Mouse (Mus musculus): Measurements from ENCODE around the gene Hoxc10.

The Hoxc10 gene

DNA sequence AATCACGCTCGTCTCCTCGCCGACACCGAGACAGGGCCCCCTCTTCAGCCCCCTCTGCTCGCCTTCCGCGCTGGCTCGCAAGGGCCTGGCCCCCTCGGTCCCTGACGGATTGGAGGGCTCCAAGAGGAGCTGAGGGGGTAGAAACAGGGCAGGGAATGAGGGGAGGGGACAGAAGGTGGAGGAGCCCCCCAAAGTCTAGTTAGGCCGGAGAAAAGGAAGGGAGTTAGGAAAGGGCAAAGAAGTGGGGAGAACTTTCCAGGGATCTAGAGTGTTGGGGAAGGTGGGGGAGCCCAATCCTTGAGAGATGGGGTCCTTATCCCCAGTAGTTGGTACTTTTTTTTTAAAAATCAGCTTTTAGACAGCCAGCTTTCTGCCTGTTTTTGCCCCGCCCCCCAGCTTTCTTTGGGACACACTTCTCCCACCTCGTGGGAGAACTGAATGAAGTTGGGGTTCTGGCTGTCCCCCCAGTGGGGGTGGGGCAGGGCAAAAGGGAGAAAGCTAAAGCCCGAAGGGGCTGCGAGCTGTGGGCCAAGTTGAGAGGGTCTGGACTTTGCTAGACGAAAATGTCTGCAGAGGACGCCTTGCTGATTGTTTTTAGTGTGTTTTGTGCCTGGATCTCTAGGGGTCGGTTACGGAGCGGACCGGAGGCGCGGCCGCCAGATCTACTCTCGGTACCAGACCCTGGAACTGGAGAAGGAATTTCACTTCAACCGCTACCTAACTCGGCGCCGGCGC lies 43.7 kb downstream of the Hoxc10 start:
- no peak for DNase-seq (ENCODE audit: extremely low read depth, low read depth, low spot score)

DNA sequence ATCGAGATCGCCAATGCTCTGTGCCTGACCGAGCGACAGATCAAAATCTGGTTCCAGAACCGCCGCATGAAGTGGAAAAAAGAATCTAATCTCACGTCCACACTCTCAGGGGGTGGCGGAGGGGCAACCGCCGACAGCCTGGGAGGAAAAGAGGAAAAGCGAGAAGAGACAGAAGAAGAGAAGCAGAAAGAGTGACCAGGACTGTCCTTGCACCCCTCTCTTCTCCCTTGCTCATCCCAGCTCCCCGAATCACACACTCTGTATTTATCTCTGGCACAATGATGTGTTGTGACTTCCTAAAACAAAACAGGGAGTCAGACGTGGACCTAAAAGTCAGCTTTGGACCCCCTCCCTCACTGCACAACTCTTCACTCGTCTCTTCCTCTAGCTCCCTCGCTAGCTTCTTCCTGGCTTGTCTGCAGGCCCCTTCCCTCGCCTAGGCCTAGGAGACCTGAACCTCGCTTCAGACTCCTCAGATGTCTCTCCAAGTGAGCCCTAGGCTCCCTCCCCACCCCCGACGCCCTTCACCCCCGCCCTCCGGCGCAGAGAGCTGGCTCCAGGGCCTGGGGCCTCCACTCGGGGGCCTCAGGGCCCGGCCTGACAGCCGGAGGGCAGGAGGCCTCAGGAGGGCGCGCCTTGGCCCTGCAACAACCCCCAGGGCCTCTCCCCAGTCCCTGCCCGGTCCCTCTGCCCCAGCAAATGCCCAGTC lies 44.4 kb downstream of the Hoxc10 start:
- DNase-seq (ENCODE audit: extremely low read depth, low read depth, low spot score) = no peak

DNA sequence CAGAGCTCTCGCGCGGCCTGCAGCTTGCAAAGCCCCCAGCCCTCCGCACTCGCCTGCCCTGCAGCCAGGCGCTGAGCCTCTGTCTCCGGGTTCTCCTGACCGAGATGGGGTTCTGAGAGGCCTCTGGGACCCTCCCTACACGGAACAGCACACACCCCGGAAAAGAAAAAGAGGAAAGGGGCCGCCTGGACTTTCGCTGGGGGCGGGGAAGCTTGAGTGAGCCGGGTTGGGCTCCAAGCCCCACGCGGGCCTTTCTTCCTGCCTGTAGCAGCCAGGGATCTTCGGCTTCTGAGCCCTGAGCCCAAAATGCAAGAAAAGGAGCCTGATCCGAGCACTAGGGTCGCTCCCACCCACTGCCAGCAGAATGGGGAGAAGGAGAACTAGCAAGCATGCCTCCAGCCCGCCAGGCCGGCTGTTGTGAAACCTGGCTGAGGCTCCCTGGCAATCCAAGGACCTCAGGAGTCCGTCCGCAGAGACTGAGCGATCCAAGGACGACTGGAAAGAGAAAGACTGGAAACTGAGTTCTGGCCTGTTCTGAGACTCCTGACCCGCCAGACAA lies 45.4 kb downstream of the Hoxc10 start:
- DNase-seq (ENCODE audit: extremely low read depth, low read depth, low spot score) = no peak

DNA sequence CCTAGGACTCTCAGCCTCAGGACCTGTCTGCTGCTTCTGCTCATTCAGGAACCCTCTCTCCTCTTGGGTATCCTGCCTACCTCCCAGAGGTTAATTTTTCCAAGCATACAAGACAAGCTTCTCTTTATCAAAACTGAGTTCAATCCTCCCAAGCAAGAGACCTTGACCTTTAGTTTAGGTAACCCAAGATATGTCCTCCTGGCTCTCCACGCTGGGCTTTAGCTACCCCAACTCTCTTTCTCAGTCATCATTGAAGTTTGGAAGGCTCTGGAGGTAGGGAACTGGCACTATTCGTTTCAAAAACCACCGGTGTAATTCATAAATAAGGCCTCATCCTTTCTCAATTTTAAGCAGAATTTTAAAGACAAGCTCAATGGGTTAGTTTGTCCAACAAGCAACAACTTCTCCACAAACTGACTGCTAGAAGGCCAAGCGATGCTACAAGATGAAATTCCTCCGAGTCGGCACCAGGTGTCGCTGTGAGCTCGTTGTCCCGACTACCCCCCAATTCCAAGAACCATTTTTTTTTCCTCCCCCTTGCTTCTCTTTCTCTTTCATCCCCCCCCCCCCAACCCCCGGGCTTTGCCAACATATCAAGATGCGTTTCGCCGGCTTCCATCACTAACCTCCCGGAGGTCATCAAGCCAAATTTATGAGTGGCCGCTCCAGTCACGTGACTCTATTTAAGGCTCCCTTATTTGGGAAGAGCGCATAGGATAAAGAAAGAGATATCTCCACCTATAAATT lies 46.8 kb downstream of the Hoxc10 start:
- DNase-seq (ENCODE audit: extremely low read depth, low read depth, low spot score) = no peak

DNA sequence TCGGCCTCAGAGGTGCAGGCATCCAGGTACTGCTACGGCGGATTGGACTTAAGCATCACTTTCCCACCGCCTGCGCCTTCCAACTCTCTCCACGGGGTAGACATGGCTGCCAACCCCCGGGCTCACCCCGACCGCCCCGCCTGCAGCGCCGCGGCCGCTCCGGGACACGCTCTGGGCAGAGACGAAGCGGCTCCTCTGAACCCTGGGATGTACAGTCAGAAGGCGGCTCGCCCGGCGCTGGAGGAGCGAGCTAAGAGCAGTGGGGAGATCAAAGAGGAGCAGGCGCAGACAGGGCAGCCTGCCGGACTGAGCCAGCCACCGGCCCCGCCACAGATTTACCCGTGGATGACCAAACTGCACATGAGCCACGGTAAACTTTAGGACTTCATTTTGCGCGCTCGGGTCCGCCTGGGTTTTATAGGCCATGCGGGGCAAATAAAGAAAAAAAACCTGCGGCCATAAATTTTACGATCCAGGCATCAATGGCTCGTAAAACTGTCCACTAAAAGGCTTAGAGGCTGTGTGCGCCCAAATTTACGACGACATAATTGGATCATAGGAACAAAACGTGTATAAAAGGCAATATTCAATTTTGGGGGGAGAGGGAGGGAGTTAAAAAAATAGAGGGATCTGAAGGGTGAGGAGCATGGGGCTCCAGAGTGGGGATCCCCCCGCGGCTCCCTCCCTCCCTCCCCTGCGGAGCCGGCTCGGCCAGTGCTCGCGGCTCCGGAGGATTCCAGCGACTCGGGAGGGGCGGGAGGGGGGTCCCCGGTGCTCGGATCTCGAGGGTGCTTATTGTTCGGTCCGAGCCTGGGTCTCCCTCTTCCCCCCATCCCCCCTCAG lies 47.8 kb downstream of the Hoxc10 start:
- no peak for DNase-seq (ENCODE audit: extremely low read depth, low read depth, low spot score)

DNA sequence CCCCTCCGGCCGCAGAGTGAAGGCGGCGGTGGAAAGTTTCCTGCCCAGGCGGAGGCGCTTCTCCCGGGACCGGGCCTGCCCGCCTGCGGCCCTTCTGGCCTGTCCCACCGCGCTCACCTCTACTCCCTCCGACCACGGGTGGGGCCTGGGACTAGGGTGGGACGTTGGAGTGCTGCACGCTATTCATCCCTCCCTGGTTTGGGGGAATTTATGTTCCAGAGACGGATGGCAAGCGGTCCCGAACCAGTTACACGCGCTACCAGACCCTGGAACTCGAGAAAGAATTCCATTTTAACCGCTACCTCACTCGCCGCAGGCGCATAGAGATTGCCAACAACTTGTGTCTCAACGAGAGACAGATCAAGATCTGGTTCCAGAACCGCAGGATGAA lies 48.4 kb downstream of the Hoxc10 start:
- DNase-seq (ENCODE audit: extremely low read depth, low read depth, low spot score) = no peak

DNA sequence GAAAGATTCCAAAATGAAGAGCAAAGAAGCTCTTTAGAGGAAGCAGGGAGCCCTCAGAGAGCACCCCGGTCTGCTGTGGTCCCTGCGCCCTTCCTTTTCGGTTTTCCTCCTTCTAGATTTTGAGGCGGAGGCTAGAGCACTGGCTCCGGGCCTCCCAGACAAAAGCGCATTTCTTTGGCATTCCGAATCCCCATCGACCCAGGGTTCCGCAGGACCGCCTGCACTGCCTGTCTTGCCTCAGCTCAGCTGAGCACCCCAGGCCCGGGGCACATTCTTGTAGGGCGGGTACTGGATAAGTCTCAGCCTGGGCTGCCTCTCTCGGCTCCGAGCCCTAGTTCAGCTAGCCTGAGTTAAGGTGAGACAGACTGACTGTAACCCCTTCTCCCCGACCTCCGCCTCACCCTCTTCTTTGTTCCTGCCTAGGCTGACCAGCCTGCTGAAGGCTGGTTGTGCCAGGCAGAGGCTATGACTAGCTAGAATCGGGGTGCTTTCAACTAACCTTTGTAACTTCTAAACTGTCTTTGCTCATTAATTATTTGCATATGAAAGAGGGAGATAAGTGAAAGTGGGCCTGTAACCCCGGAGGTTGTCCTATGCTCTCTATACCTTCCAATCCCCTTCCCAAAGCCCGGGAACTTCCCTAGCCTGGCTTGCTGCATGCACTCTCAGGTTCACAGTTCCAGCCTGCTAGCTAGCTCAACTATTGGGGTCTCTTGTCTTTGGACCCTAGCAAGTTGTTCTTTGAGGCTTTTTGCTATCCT lies 49.0 kb downstream of the Hoxc10 start:
- no peak for DNase-seq (ENCODE audit: extremely low read depth, low read depth, low spot score)

DNA sequence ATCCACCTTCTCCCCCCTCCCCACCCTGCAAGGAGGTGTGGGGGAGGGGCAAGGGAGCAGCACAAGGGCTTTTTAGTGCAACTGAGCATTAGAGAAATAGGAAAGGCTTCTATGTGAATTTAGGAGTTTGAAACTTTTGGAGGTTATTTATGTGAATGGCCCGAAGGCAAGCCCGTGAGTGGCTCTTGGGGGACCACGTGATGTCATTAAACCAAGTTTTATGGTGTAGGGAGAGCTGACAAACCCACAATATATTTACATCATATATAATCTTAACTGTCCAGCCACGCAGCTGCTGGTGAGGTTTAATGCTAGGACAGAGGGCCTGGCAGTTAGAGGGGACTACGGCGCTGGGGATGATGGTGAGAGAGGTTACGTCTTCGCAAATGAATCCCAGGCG lies 52.0 kb downstream of the Hoxc10 start, which contains the start of gene Hoxc4:
Gene Hoxc4 (plus strand): TSS at position 299 of the 400 bp plus-strand sequence.
- no peak for DNase-seq (ENCODE audit: extremely low read depth, low read depth, low spot score)

DNA sequence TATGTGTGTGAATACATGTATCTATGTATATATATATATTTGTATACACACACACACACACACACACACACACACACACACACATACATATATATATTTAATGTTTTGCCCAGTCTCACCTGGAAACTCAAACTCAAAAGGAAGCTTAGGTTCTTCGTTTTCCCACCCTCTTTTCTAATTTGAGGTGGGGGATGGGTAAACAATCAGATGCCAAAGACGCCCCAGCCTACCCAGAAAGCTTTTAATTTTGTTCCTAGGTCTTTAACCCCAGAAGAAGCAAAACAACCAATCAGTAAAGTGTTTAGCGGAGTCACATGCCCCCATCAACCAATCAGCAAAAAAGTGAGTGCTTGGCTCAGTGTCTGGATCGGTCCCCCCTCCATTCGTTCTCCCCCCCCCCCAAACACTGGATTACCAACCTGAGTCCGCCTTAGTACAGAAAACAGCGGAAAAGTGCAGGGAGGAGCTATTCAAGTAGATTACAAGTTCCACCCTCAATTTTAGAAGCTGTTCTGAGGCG lies 54.4 kb downstream of the Hoxc10 start:
- DNase-seq (ENCODE audit: extremely low read depth, low read depth, low spot score) = no peak

All from fat pad, adult 2 months (tissue).